Mouse (Mus musculus): Measurements from ENCODE around the gene Tesk1. TPM values are rescaled to one million over a fixed set of nuclear protein-coding genes. Genes with fewer than 3 reads are reported as not detected.
A peak's percentile ranks its signal among the peaks of the same experiment; 100 is the strongest.

Tesk1 gene
- polyA plus RNA-seq, 1 experiment from 2014 or later = 14.8 TPM

DNA sequence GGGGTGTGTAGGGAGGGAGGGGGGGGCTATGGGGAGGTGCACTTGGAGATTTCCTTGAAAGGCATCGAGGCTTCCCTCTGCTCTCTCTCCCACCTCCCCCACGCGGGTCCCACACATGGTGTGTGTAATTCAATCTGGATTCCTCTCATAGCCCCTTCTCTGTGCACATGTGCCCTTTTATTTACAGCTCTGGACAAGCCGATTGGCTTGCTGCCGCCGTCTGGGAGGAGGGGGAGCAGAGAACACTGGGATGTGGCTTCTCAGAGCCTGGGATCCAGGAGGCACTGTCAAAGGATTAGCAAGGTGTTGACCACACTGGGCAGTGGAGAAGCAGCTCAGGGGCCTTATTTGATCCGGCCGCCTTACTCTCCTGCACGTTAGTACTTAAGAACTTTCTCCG lies 40.8 kb upstream of the Tesk1 start:
- Histone ChIP-seq H3K27me3 (replicated peaks; ENCODE audit: control insufficient read depth, insufficient read depth, low read length) (no peaks in the 10 kb centered on the region), H3K4me1 (ENCODE audit: control insufficient read depth, insufficient read depth, low read length) (peaks cover 49% of the 10 kb centered on the region), H3K27ac (replicated peaks; ENCODE audit: low read depth, low read length) (peak overlapping the region; percentile 67; the same call in 1 of the 2 replicates), H3K36me3 (ENCODE audit: control insufficient read depth, insufficient read depth, low read length) (no peaks in the 10 kb centered on the region), H3K4me2 (ENCODE audit: low read depth, low read length) (peak overlapping the region; percentile 5; the same call in 1 of the 2 replicates), H3K4me3 (ENCODE audit: low read depth, low read length) (no peak overlapping the region), H3K9ac (ENCODE audit: low read depth, low read length) (0 out of 2 replicates have a peak overlapping the region, but pooled peaks have one; percentile 20), H3K9me3 (ENCODE audit: control insufficient read depth, low read length) (no peaks in the 10 kb centered on the region)
- DNase-seq (ENCODE audit: low spot score) (peak; percentile 83), ATAC-seq (ENCODE audit: low read depth) (peak; percentile 74)
- WGBS = 10% methylated on average over 10 of the region's 10 CpGs

DNA sequence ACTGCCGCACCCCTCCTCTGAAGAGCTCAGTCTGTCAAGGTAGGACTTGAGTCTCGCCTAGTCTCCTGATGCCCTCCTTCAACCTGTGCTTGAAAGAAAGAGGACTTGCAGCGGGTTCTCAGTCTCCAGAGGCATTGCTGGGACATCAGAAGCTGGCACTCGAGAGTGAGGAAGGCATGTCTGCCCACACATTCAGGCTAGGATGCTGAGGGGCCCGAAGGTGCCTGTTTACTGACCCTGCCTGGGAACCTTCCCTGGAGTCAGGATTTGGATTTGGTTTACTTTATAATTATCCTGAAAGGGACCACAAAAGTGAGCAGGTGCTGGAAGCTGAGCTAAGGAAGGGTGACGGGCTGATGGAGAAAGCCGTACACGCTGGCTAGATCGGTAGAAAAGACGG lies 40.3 kb upstream of the Tesk1 start:
- H3K4me1 ChIP-seq (ENCODE audit: control insufficient read depth, insufficient read depth, low read length) = peaks cover 50% of the 10 kb centered on the region
- no peaks in the 10 kb centered on the region for H3K9me3 ChIP-seq (ENCODE audit: control insufficient read depth, low read length)
- H3K4me2 ChIP-seq (ENCODE audit: low read depth, low read length) = peak overlapping the region; percentile 5; the same call in 1 of the 2 replicates

DNA sequence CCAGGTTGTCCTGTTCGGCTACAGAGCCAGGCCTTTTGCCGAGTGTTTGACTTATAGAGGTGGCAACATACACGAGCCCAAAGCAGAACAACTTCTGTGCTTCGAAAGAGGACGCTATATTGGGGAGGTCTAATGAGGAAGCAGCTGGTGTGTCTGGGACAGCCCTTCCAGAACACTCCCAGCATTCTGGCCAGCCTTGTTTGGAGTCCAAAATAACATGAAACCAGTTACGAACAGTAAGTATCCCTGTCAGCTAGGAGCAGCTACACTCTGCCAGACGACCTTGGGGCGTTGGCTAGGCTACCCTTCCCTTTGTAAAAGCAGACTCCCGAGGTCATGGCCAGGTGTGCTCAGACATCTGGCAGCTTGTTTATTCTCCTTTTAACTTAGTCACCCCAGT lies 39.5 kb upstream of the Tesk1 start:
- no peak for DNase-seq (ENCODE audit: low spot score)
- Histone ChIP-seq H3K27me3 (replicated peaks; ENCODE audit: control insufficient read depth, insufficient read depth, low read length) (no peaks in the 10 kb centered on the region), H3K4me3 (ENCODE audit: low read depth, low read length) (no peak overlapping the region), H3K9ac (ENCODE audit: low read depth, low read length) (no peak overlapping the region), H3K4me1 (ENCODE audit: control insufficient read depth, insufficient read depth, low read length) (peaks cover 53% of the 10 kb centered on the region), H3K9me3 (ENCODE audit: control insufficient read depth, low read length) (no peaks in the 10 kb centered on the region), H3K4me2 (ENCODE audit: low read depth, low read length) (no peak overlapping the region), H3K36me3 (ENCODE audit: control insufficient read depth, insufficient read depth, low read length) (no peaks in the 10 kb centered on the region), H3K27ac (replicated peaks; ENCODE audit: low read depth, low read length) (no peak overlapping the region)
- ATAC-seq (ENCODE audit: low read depth) = no peak
- 65% methylated on average over 9 of the region's 9 CpGs for WGBS

More for the DNA sequence above, 40.3 kb upstream of the Tesk1 start:
- H3K4me3 ChIP-seq (ENCODE audit: low read depth, low read length) = no peak overlapping the region
- WGBS = 79% methylated on average over 10 of the region's 10 CpGs
- ATAC-seq (ENCODE audit: low read depth) (no peak), DNase-seq (ENCODE audit: low spot score) (no peak)
- 0 out of 2 replicates have a peak overlapping the region, but pooled peaks have one; percentile 20 for H3K9ac ChIP-seq (ENCODE audit: low read depth, low read length)
- no peaks in the 10 kb centered on the region for H3K27me3 ChIP-seq (replicated peaks; ENCODE audit: control insufficient read depth, insufficient read depth, low read length)
- no peaks in the 10 kb centered on the region for H3K36me3 ChIP-seq (ENCODE audit: control insufficient read depth, insufficient read depth, low read length)
- H3K27ac ChIP-seq (replicated peaks; ENCODE audit: low read depth, low read length) = no peak overlapping the region; the same call in 1 of the 2 replicates

GRCm38 (mm10) chr4:43404697-43405096 lies 37.0 kb upstream of the Tesk1 start:
- no peak overlapping the region for H3K27ac ChIP-seq (replicated peaks; ENCODE audit: low read depth, low read length)
- no peak for DNase-seq (ENCODE audit: low spot score)
- no peaks in the 10 kb centered on the region for H3K9me3 ChIP-seq (ENCODE audit: control insufficient read depth, low read length)
- H3K4me3 ChIP-seq (ENCODE audit: low read depth, low read length) = no peak overlapping the region
- no peak overlapping the region for H3K9ac ChIP-seq (ENCODE audit: low read depth, low read length)
- no peaks in the 10 kb centered on the region for H3K36me3 ChIP-seq (ENCODE audit: control insufficient read depth, insufficient read depth, low read length)
- H3K4me2 ChIP-seq (ENCODE audit: low read depth, low read length) = no peak overlapping the region
- H3K27me3 ChIP-seq (replicated peaks; ENCODE audit: control insufficient read depth, insufficient read depth, low read length) = no peaks in the 10 kb centered on the region
- ATAC-seq (ENCODE audit: low read depth) = no peak
- peaks cover 41% of the 10 kb centered on the region for H3K4me1 ChIP-seq (ENCODE audit: control insufficient read depth, insufficient read depth, low read length)
- WGBS = 92% methylated on average over 10 of the region's 10 CpGs

- Histone ChIP-seq H3K4me1 (ENCODE audit: control insufficient read depth, insufficient read depth, low read length) (peaks cover 24% of the 10 kb centered on the region), H3K27ac (replicated peaks; ENCODE audit: low read depth, low read length) (peak overlapping the region; percentile 87), H3K4me2 (ENCODE audit: low read depth, low read length) (peak overlapping the region; percentile 62), H3K4me3 (ENCODE audit: low read depth, low read length) (peak overlapping the region; percentile 50), H3K9ac (ENCODE audit: low read depth, low read length) (peak overlapping the region; percentile 67), H3K9me3 (ENCODE audit: control insufficient read depth, low read length) (no peaks in the 10 kb centered on the region), H3K36me3 (ENCODE audit: control insufficient read depth, insufficient read depth, low read length) (no peaks in the 10 kb centered on the region), H3K27me3 (replicated peaks; ENCODE audit: control insufficient read depth, insufficient read depth, low read length) (no peaks in the 10 kb centered on the region)
- DNase-seq (ENCODE audit: low spot score) (peak; percentile 95), ATAC-seq (ENCODE audit: low read depth) (peak; percentile 97)
- 1% methylated on average over 24 of the region's 28 CpGs for WGBS
These were observed 35.4 kb upstream of the Tesk1 start for GRCm38 (mm10) chr4:43406162-43406971.

- WGBS = 63% methylated on average over 12 of the region's 12 CpGs
- no peaks in the 10 kb centered on the region for H3K27me3 ChIP-seq (replicated peaks; ENCODE audit: control insufficient read depth, insufficient read depth, low read length)
- peak overlapping the region; percentile 87 for H3K27ac ChIP-seq (replicated peaks; ENCODE audit: low read depth, low read length)
These were observed 34.4 kb upstream of the Tesk1 start for GRCm38 (mm10) chr4:43407071-43407920.

GRCm38 (mm10) chr4:43414761-43415160 lies 27.0 kb upstream of the Tesk1 start:
- WGBS = 88% methylated on average over 14 of the region's 14 CpGs
- no peaks in the 10 kb centered on the region for H3K9me3 ChIP-seq (ENCODE audit: control insufficient read depth, low read length)
- peaks cover 34% of the 10 kb centered on the region for H3K36me3 ChIP-seq (ENCODE audit: control insufficient read depth, insufficient read depth, low read length)

More at GRCm38 (mm10) chr4:43407071-43407920, 34.4 kb upstream of the Tesk1 start:
- Histone ChIP-seq H3K9me3 (ENCODE audit: control insufficient read depth, low read length) (no peaks in the 10 kb centered on the region), H3K4me2 (ENCODE audit: low read depth, low read length) (peak overlapping the region; percentile 62), H3K36me3 (ENCODE audit: control insufficient read depth, insufficient read depth, low read length) (no peaks in the 10 kb centered on the region), H3K4me1 (ENCODE audit: control insufficient read depth, insufficient read depth, low read length) (peaks cover 18% of the 10 kb centered on the region), H3K4me3 (ENCODE audit: low read depth, low read length) (peak overlapping the region; percentile 50), H3K9ac (ENCODE audit: low read depth, low read length) (peak overlapping the region; percentile 67)
- ATAC-seq (ENCODE audit: low read depth) (no peak), DNase-seq (ENCODE audit: low spot score) (no peak)

DNA sequence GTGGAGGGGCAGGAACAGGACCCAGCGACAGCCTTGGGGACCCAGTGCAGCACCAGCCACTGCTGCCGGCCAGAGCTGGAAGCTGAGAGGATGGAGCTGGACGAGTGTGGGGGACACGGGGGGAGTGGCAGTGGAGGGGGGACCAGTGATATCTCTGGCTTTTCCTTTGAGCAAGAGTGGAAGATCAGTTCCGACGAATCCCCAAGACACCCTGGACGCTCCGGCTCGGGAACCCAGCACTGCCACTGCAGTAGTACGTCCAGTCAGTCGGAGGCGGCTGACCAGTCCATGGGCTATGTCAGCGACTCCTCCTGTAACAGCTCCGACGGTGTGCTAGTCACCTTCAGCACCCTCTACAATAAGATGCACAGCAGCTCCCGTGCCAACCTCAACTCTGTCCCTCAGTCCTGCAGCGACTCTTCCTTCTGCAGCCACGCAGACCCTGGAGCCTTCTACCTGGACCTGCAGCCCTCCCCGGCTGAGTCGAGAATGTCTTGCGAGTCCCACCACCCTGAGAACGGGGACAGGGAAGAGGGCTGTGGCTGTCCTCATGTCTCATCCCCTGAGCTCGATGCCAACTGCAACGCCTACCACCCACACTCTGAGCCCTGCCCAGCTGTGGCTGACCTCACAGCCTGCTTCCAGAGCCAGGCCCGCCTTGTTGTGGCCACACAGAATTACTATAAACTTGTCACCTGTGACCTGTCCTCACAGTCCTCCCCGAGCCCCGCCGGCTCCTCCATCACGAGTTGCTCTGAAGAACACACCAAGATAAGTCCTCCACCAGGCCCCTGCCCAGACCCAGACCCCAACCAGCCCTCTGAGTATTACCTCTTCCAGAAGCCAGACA lies 26.3 kb upstream of the Tesk1 start:
- DNase-seq (ENCODE audit: low spot score) = no peak
- H3K27ac ChIP-seq (replicated peaks; ENCODE audit: low read depth, low read length) = no peak overlapping the region
- WGBS = 86% methylated on average over 24 of the region's 29 CpGs

More at GRCm38 (mm10) chr4:43414761-43415160, 27.0 kb upstream of the Tesk1 start:
- H3K27ac ChIP-seq (replicated peaks; ENCODE audit: low read depth, low read length) = no peak overlapping the region
- H3K4me3 ChIP-seq (ENCODE audit: low read depth, low read length) = no peak overlapping the region
- H3K27me3 ChIP-seq (replicated peaks; ENCODE audit: control insufficient read depth, insufficient read depth, low read length) = no peaks in the 10 kb centered on the region
- no peak overlapping the region for H3K4me2 ChIP-seq (ENCODE audit: low read depth, low read length)
- ATAC-seq (ENCODE audit: low read depth) (no peak), DNase-seq (ENCODE audit: low spot score) (no peak)
- no peak overlapping the region for H3K9ac ChIP-seq (ENCODE audit: low read depth, low read length)
- H3K4me1 ChIP-seq (ENCODE audit: control insufficient read depth, insufficient read depth, low read length) = no peaks in the 10 kb centered on the region

More for the DNA sequence above, 26.3 kb upstream of the Tesk1 start:
- Histone ChIP-seq H3K27me3 (replicated peaks; ENCODE audit: control insufficient read depth, insufficient read depth, low read length) (no peaks in the 10 kb centered on the region), H3K4me1 (ENCODE audit: control insufficient read depth, insufficient read depth, low read length) (no peaks in the 10 kb centered on the region), H3K4me2 (ENCODE audit: low read depth, low read length) (no peak overlapping the region), H3K9me3 (ENCODE audit: control insufficient read depth, low read length) (no peaks in the 10 kb centered on the region), H3K4me3 (ENCODE audit: low read depth, low read length) (no peak overlapping the region), H3K9ac (ENCODE audit: low read depth, low read length) (no peak overlapping the region), H3K36me3 (ENCODE audit: control insufficient read depth, insufficient read depth, low read length) (peaks cover 34% of the 10 kb centered on the region)
- no peak for ATAC-seq (ENCODE audit: low read depth)
